8 mouse cellular contexts compared by ENCODE assay signal in genomic region chr2:6267537-6267936, GRCm38 (mm10). TPM values are rescaled to one million over a fixed set of nuclear protein-coding genes. Genes with fewer than 3 reads are reported as not detected.
DNase-seq lines count a peak whose midpoint lies in the region; ATAC-seq and TF ChIP-seq lines count a peak whose summit lies in the region.

No protein-coding gene starts in this region.

- H3K36me3 ChIP-seq in intestine, embryonic 15.5 days = no peaks in the 10 kb centered on the region
- no peaks in the 10 kb centered on the region for H3K36me3 ChIP-seq in liver, embryonic 15.5 days (replicated peaks)

- H3K9me3 ChIP-seq in intestine, embryonic 15.5 days = no peaks in the 10 kb centered on the region
- H3K9me3 ChIP-seq in liver, embryonic 15.5 days (replicated peaks) = no peaks in the 10 kb centered on the region

- no peak overlapping the region for H3K9ac ChIP-seq in intestine, embryonic 15.5 days
- H3K9ac ChIP-seq in liver, embryonic 15.5 days = no peak overlapping the region

- H3K4me1 ChIP-seq in bone marrow macrophage, adult 2 months (ENCODE audit: control insufficient read depth, insufficient read depth, low read length) = peaks cover 32% of the 10 kb centered on the region
- no peaks in the 10 kb centered on the region for H3K4me1 ChIP-seq in intestine, embryonic 15.5 days (replicated peaks)
- peaks cover 52% of the 10 kb centered on the region for H3K4me1 ChIP-seq in liver, embryonic 15.5 days (replicated peaks)

- H3K27ac ChIP-seq in bone marrow macrophage, adult 2 months (ENCODE audit: insufficient read depth, low read depth, low read length) = peak overlapping the region; percentile 53
- no peak overlapping the region for H3K27ac ChIP-seq in intestine, embryonic 15.5 days
- 0 out of 2 replicates have a peak overlapping the region, but pooled peaks have one; percentile 3 for H3K27ac ChIP-seq in liver, embryonic 15.5 days (replicated peaks)

- WGBS in intestine, embryonic 15.5 days = 42% methylated on average over 9 of the region's 9 CpGs
- 20% methylated on average over 9 of the region's 9 CpGs for WGBS in liver, embryonic 15.5 days (ENCODE audit: insufficient replicate concordance)

- TF ChIP-seq CTCF in bone marrow macrophage, adult 2 months (IDR thresholded peaks at IDR 0.05; ENCODE audit: low read depth, low read length) = no peak

- H3K4me2 ChIP-seq in intestine, embryonic 15.5 days (replicated peaks) = no peak overlapping the region
- no peak overlapping the region for H3K4me2 ChIP-seq in liver, embryonic 15.5 days

- TF ChIP-seq POLR2A in bone marrow macrophage, adult 2 months (IDR thresholded peaks at IDR 0.05; ENCODE audit: borderline replicate concordance, low read depth, low read length) = no peak

- peak; percentile 76; the same call in 1 of the 2 replicates for ATAC-seq in intestine, embryonic 15.5 days
- ATAC-seq in liver, embryonic 15.5 days (ENCODE audit: insufficient read depth) = no peak
- peak; percentile 97 for ATAC-seq in monocyte, adult 5-6 weeks (replicated peaks; ENCODE audit: insufficient number of reproducible peaks, low FRiP score, low TSS enrichment, poor library complexity, severe bottlenecking)

- intact Hi-C loops in gastrocnemius, postnatal 36 days (cut with DNase I) = no loop called here

- peak overlapping the region; percentile 19; the same call in 1 of the 2 replicates for H3K4me3 ChIP-seq in bone marrow macrophage, adult 2 months (ENCODE audit: insufficient read depth, low read length)
- H3K4me3 ChIP-seq in intestine, embryonic 15.5 days (replicated peaks) = no peak overlapping the region
- H3K4me3 ChIP-seq in liver, embryonic 15.5 days (replicated peaks) = no peak overlapping the region

- H3K27me3 ChIP-seq in intestine, embryonic 15.5 days (replicated peaks) = no peaks in the 10 kb centered on the region
- H3K27me3 ChIP-seq in liver, embryonic 15.5 days = peaks cover 8% of the 10 kb centered on the region; the same call in 1 of the 2 replicates

- DNase-seq in gastrocnemius, adult 18-20 months (ENCODE audit: low spot score) = peak; percentile 22
- no peak for DNase-seq in gastrocnemius, postnatal 36 days
- DNase-seq in gonadal fat pad, adult 2 months (ENCODE audit: low read depth) = peak; percentile 57
- DNase-seq in thymus, postnatal 14 days = no peak

RNA-seq across cellular contexts. Expression of gene Echdc3, which starts 54.7 kb away (rescaled TPM):
- total RNA-seq in gastrocnemius, adult 18-20 months (2021) = 1 to 10 TPM; 5.2 to 5.8 TPM
- 1 to 10 TPM; 7.3 to 7.6 TPM for total RNA-seq in gastrocnemius, postnatal 36 days (2021)
- 1.1 and 1.2 TPM in 2 replicates for polyA plus RNA-seq in bone marrow macrophage, adult 2 months (2012; ENCODE audit: insufficient read depth, insufficient read length, missing spikeins)
- polyA plus RNA-seq in gonadal fat pad, adult 2 months (2012; rRNA removed) = 24.4 and 27.1 TPM in 2 replicates
- 12.0 and 13.6 TPM in 2 replicates for polyA plus RNA-seq in intestine, embryonic 15.5 days (2015; fragmentation: Nextera tagmentation; extraction: Ambion mirVana)
- 14.6 and 17.7 TPM in 2 replicates for polyA plus RNA-seq in liver, embryonic 15.5 days (2015; fragmentation: Nextera tagmentation; extraction: Ambion mirVana)
- total RNA-seq in monocyte, adult 5-6 weeks (2017) = 0.19 TPM in 1 of 3 replicates, not detected in the others

RNA-seq across cellular contexts. Expression of gene Usp6nl, which starts 54.9 kb away (rescaled TPM):
- 1 to 10 TPM; 2.5 to 4.7 TPM for total RNA-seq in gastrocnemius, adult 18-20 months (2021)
- total RNA-seq in gastrocnemius, postnatal 36 days (2021) = 1 to 10 TPM; 3.5 to 3.6 TPM
- polyA plus RNA-seq in bone marrow macrophage, adult 2 months (2012; ENCODE audit: insufficient read depth, insufficient read length, missing spikeins) = 4.6 and 5.6 TPM in 2 replicates
- 9.6 and 11.0 TPM in 2 replicates for polyA plus RNA-seq in gonadal fat pad, adult 2 months (2012; rRNA removed)
- 9.4 and 11.8 TPM in 2 replicates for polyA plus RNA-seq in intestine, embryonic 15.5 days (2015; fragmentation: Nextera tagmentation; extraction: Ambion mirVana)
- polyA plus RNA-seq in liver, embryonic 15.5 days (2015; fragmentation: Nextera tagmentation; extraction: Ambion mirVana) = 2.5 and 3.1 TPM in 2 replicates
- total RNA-seq in monocyte, adult 5-6 weeks (2017) = 17.1 to 24.3 TPM (median 21.7 TPM) in 3 replicates

Comparison
In these comparisons a context has a peak if more than half of its experiments do, and no peak if none do; other contexts are left out.
1. DNase-seq: peak in gastrocnemius, adult 18-20 months (single experiment) and gonadal fat pad, adult 2 months (single experiment); none in gastrocnemius, postnatal 36 days (0 of 2) and thymus, postnatal 14 days (single experiment).